Mouse (Mus musculus): ENCODE data around the gene Hist1h2bh.
"Not testable (repeated sequence)": the region's sequence is repeated elsewhere in the genome, so short reads cannot be mapped to it uniquely, and the experiment has no call there.

Hist1h2bh gene

GRCm38 (mm10) chr13:23542999-23543607 is at the start of gene Hist1h2bh:
Hist1h2bh (minus strand) TSS chr13:23543392.
- ChIA-PET CTCF (interaction anchor here in 2 of 4 experiments (0.8 to 1.1 kb wide), 2 partner anchors 10 to 78 kb away, joined by 3 read pairs; partner anchors contain the start of genes Btn1a1 (in 1 of the 2) and Hist1h2af (in 1 of the 2)), POLR2A (interaction anchor here (0.6 to 24.7 kb wide), 51 partner anchors 8 to 1500 kb away, joined by 3 to 692 read pairs (median 5); partner anchors contain the start of genes Hist1h2ac (in 3 of the 4), Hist1h2ae (in 3 of the 4), Hist1h2af (in 3 of the 4) and Hist1h2bg (in 3 of the 4))

DNA sequence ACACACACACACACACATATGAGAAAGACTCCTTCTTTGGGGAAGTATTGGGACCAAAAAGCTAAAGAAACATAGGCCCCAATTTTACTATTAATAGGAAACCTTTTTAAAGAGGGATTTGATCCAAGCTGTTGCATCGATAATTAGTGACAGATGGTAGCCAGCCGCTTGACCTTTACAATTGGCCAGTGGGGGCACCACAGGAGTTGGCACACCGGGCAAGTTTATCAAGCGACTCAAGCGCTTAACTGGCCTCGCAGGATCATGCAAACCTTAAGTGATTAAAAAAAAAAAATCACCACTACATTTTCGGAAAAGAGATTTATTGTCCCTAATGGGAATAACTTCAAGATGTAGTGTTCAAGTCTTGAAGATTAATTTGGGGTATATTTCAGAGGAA is 49.4 kb upstream of the Hist1h2bh start:
- ChIA-PET CTCF (no interaction called here), POLR2A (interaction anchor here in 3 of 4 experiments (0.7 to 29.6 kb wide), 18 partner anchors 10 to 105 kb away, joined by 3 to 794 read pairs (median 16); partner anchors contain the start of genes Hist1h4d (in 3 of the 3), Hist1h4f (in 3 of the 3), Hist1h1e (in 2 of the 3) and Hist1h2ac (in 2 of the 3))

DNA sequence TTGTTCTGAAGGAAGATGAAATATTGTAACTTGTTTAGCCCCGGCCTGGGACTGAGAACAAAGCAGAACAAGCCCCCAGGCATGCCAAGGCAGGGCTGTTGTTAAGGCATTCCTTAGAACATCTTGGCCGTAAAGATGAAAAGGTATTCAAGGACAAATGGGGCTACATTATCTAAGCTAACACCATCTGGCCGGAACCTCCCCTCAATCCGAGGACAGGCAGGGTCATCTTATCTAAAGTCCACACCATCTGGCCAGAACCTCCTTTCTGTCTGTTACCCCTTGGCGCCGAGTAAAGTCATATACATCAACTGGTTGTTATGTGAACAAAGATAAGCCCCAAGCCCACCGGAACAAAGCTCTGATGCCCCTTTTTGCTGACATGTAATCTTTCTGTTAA is 48.7 kb upstream of the Hist1h2bh start:
- CTCF ChIA-PET: not testable (repeated sequence)

GRCm38 (mm10) chr13:23591206-23591605 is 48.0 kb upstream of the Hist1h2bh start:
- POLR2A ChIA-PET: interaction anchor here (0.7 to 29.6 kb wide), 22 partner anchors 2 to 165 kb away, joined by 3 to 794 read pairs (median 6); partner anchors contain the start of genes Hist1h4d (in 4 of the 4), Hist1h1e (in 2 of the 4), Hist1h2ac (in 2 of the 4) and Hist1h2ae (in 2 of the 4)
- CTCF ChIA-PET: no interaction called here

More for the DNA sequence above, 48.7 kb upstream of the Hist1h2bh start:
- POLR2A ChIA-PET: interaction anchor here in 3 of 4 experiments (0.7 to 29.6 kb wide), 21 partner anchors 2 to 166 kb away, joined by 3 to 794 read pairs (median 7); partner anchors contain the start of genes Hist1h4d (in 3 of the 3), Hist1h4f (in 3 of the 3), Hist1h1e (in 2 of the 3) and Hist1h2ac (in 2 of the 3)

DNA sequence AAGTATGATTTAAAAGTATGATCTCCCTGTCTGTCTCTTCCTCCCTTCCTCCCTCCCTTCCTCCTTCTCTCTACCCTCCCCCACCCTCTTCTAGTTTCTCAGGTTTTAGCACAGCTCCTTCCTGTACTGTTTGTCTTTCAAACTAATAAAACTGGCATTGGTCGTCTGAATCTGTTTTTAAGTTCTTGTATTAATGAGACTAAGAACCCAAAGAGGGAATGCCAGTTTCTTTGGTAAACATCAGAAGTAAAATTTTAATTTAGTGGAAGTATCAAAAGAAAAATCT is 43.7 kb upstream of the Hist1h2bh start:
- ChIA-PET CTCF (interaction anchor here in 3 of 4 experiments (0.5 to 1.5 kb wide), 3 partner anchors 11 to 185 kb away, joined by 3 read pairs; no protein-coding TSS in a partner anchor), POLR2A (interaction anchor here (0.6 to 29.6 kb wide), 71 partner anchors 6 to 1806 kb away, joined by 3 to 794 read pairs (median 14); partner anchors contain the start of genes Hist1h2ae (in 4 of the 4), Hist1h2bg (in 4 of the 4), Hist1h1e (in 3 of the 4) and Hist1h2ac (in 3 of the 4))

GRCm38 (mm10) chr13:23586099-23586939 is 43.1 kb upstream of the Hist1h2bh start:
- POLR2A ChIA-PET: interaction anchor here (0.6 to 29.6 kb wide), 106 partner anchors 6 to 1865 kb away, joined by 3 to 794 read pairs (median 7); partner anchors contain the start of genes Hist1h2ac (in 4 of the 4), Hist1h2ae (in 4 of the 4), Hist1h2af (in 4 of the 4) and Hist1h2bc (in 4 of the 4)
- CTCF ChIA-PET: interaction anchor here in 3 of 4 experiments (0.5 to 1.5 kb wide), 4 partner anchors 11 to 185 kb away, joined by 3 to 9 read pairs (median 3); no protein-coding TSS in a partner anchor

- ChIA-PET CTCF (interaction anchor here in 3 of 4 experiments (0.6 to 1.1 kb wide), 4 partner anchors 8 to 184 kb away, joined by 3 to 9 read pairs (median 4); no protein-coding TSS in a partner anchor), POLR2A (interaction anchor here (0.6 to 29.6 kb wide), 117 partner anchors 5 to 1864 kb away, joined by 3 to 794 read pairs (median 8); partner anchors contain the start of genes Hist1h2ac (in 4 of the 4), Hist1h2ae (in 4 of the 4), Hist1h2af (in 4 of the 4) and Hist1h2bc (in 4 of the 4))
Observed at GRCm38 (mm10) chr13:23585442-23586098, 42.4 kb upstream of the Hist1h2bh start.

- CTCF ChIA-PET: interaction anchor here in 2 of 4 experiments (1.0 to 1.1 kb wide), 3 partner anchors 9 to 183 kb away, joined by 3 to 4 read pairs (median 3); no protein-coding TSS in a partner anchor
- POLR2A ChIA-PET: interaction anchor here (0.6 to 29.6 kb wide), 103 partner anchors 4 to 1833 kb away, joined by 3 to 794 read pairs (median 9); partner anchors contain the start of genes Hist1h2ac (in 4 of the 4), Hist1h2ae (in 4 of the 4), Hist1h2bc (in 4 of the 4) and Hist1h2bg (in 4 of the 4)
Observed at GRCm38 (mm10) chr13:23585029-23585441, 41.8 kb upstream of the Hist1h2bh start.

- ChIA-PET CTCF (interaction anchor here in 2 of 4 experiments (1.0 to 1.1 kb wide), 3 partner anchors 9 to 183 kb away, joined by 3 to 4 read pairs (median 3); no protein-coding TSS in a partner anchor), POLR2A (interaction anchor here (0.6 to 29.6 kb wide), 89 partner anchors 4 to 1832 kb away, joined by 3 to 794 read pairs (median 11); partner anchors contain the start of genes Hist1h2ac (in 4 of the 4), Hist1h2ae (in 4 of the 4), Hist1h2bc (in 4 of the 4) and Hist1h2bg (in 4 of the 4))
Observed at GRCm38 (mm10) chr13:23584331-23584730, 41.1 kb upstream of the Hist1h2bh start.

- ChIA-PET CTCF (no interaction called here), POLR2A (interaction anchor here (0.6 to 29.6 kb wide), 81 partner anchors 3 to 1862 kb away, joined by 3 to 794 read pairs (median 19); partner anchors contain the start of genes Hist1h1e (in 4 of the 4), Hist1h2ac (in 4 of the 4), Hist1h2ae (in 4 of the 4) and Hist1h2bc (in 4 of the 4))
Observed at GRCm38 (mm10) chr13:23583387-23584068, 40.3 kb upstream of the Hist1h2bh start.

DNA sequence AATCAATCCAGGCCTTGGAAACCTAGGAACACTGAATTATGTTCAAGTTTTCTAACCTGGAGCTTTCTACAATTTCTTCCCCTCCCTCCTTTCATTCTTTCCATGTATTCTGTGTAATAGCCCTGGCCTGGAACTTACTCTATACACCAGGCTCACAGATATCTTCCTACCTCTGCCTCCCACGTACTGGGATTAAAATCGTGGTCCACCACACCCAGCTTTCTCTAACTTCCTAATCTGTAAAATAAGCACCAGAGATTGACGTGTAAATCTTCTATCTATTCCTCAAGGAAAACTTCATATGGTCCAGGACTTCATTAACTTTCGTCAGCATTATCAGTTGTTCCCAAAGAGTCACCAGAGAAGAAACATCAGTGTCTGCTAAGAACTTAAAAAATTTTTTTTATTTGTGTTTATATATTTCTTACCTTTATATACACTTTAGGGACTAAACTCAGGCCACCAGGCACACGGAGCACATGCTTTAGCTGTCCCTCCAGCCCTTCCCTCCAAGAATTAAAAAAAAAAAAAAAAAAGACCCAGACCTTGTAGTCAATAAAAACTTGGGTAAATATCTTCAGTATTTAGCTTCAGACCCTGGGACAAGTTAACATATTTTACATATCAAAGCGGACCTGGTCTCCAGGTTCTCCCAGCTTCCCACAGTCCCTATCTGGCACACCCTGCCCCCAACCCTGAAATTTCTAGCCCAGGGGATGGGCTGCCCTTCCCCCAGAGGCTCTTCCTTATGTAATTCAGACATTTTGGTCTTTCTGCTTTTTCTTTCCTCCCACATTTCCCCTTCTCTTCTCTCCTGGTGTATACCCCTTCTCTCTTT is 39.2 kb upstream of the Hist1h2bh start:
- ChIA-PET CTCF (interaction anchor here in 3 of 4 experiments (0.6 to 1.8 kb wide), 3 partner anchors 12 to 181 kb away, joined by 3 to 7 read pairs (median 4); no protein-coding TSS in a partner anchor), POLR2A (interaction anchor here (0.5 to 29.6 kb wide), 130 partner anchors 2 to 1865 kb away, joined by 3 to 794 read pairs (median 6); partner anchors contain the start of genes Hist1h1e (in 4 of the 4), Hist1h2ac (in 4 of the 4), Hist1h2ae (in 4 of the 4) and Hist1h2bc (in 4 of the 4))

DNA sequence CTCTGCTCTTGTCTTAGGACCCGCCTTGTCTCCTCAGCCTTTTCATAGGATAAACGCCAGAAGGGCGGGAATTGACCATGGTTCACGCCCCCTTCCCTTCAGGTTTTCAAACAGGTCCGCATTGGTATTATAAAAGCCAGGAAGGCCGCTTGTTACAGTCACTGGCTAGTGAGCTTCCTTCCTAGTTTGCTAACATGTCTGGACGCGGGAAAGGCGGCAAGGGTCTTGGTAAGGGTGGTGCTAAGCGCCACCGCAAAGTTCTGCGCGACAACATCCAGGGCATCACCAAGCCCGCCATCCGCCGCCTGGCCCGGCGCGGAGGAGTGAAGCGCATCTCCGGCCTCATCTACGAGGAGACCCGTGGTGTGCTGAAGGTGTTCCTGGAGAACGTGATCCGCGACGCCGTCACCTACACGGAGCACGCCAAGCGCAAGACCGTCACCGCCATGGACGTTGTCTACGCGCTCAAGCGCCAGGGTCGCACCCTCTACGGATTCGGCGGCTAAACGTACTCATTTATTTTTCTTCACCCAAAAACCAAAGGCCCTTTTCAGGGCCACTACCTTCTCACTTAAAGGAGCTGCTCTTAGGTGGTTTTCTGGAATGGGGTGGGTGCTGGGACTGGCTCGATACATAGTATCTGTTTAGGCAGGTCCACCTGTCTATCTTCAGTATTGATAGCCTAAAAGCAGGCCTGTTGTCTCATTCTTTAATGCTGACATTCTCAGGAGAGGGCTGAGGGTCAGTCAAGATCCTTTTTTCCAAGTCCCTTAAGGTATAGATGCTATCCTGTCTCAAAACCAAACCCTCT is 38.4 kb upstream of the Hist1h2bh start, which contains the start of gene Hist1h4d:
Gene Hist1h4d, plus strand, starts transcription at position 191 of the 811 bp plus-strand sequence.
- ChIA-PET POLR2A (interaction anchor here (0.6 to 29.6 kb wide), 140 partner anchors 1 to 1865 kb away, joined by 3 to 794 read pairs (median 6); partner anchors contain the start of genes Hist1h1e (in 4 of the 4), Hist1h2ac (in 4 of the 4), Hist1h2ae (in 4 of the 4) and Hist1h2af (in 4 of the 4)), CTCF (interaction anchor here in 2 of 4 experiments (1.0 to 1.8 kb wide), 2 partner anchors 13 to 20 kb away, joined by 4 to 7 read pairs; no protein-coding TSS in a partner anchor)

DNA sequence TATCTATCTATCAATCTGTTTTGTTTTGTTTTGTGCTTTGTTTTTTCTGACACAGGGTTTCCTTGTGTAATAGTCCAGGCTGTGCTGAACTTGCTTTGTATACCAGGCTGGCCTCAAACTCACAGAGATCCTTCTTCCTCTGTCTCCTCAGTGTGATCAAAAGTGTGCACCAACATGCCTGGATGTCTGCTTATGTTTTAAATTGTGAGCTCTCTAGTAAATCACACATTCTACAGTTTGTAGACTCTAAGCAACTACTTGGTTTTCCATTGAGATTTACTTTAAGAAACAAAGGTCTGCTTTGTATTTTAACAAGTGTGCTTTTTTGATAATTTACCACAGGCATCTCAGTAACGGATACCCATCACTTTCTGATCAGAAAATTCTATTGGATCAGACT is 34.6 kb upstream of the Hist1h2bh start:
- CTCF ChIA-PET: no interaction called here
- POLR2A ChIA-PET: interaction anchor here in 3 of 4 experiments (0.7 to 28.3 kb wide), 19 partner anchors 7 to 186 kb away, joined by 3 to 794 read pairs (median 19); partner anchors contain the start of genes Hist1h1d (in 2 of the 3), Hist1h2ab (in 2 of the 3), Hist1h2ac (in 2 of the 3) and Hist1h2af (in 2 of the 3)

Measured in embryonic stem cell, embryonic (primary cell).